Comparison of ENCODE assay signal across 1 mouse cellular context in genomic region chr11:98345253-98345652, GRCm38 (mm10).
A peak's percentile ranks its signal among the peaks of the same experiment; 100 is the strongest.
TF ChIP-seq lines count a peak whose summit lies in the region.

No protein-coding gene starts in this region.

TF ChIP-seq in CH12.LX, 34 proteins besides CTCF, POLR2A, EP300 and RAD21:
- TF ChIP-seq PAX5 (IDR thresholded peaks at IDR 0.05; ENCODE audit: low read length) (no peak), E2F4 (IDR thresholded peaks at IDR 0.05; ENCODE audit: insufficient replicate concordance, low read depth, low read length) (no peak), MAFK (IDR thresholded peaks at IDR 0.05; ENCODE audit: insufficient replicate concordance, low read length) (no peak), IRF4 (IDR thresholded peaks at IDR 0.05; ENCODE audit: low read depth, low read length) (0 out of 2 replicates have a peak, but pooled peaks have one; percentile 22), KAT2A (IDR thresholded peaks at IDR 0.05; ENCODE audit: insufficient replicate concordance, low read length) (no peak), UBTF (IDR thresholded peaks at IDR 0.05; ENCODE audit: low read depth, low read length) (no peak), SMC3 (IDR thresholded peaks at IDR 0.05; ENCODE audit: low read depth, low read length) (peak; percentile 70), CHD2 (IDR thresholded peaks at IDR 0.05; ENCODE audit: low read length) (no peak; the same call in 1 of the 2 replicates), MYC (IDR thresholded peaks at IDR 0.05; ENCODE audit: low read depth, low read length) (0 out of 2 replicates have a peak, but pooled peaks have one; percentile 21), ZNF384 (IDR thresholded peaks at IDR 0.05; ENCODE audit: low read depth, low read length) (0 out of 2 replicates have a peak, but pooled peaks have one; percentile 1), MAZ (IDR thresholded peaks at IDR 0.05; ENCODE audit: low read depth, low read length) (0 out of 2 replicates have a peak, but pooled peaks have one; percentile 14), ZKSCAN1 (IDR thresholded peaks at IDR 0.05; ENCODE audit: borderline replicate concordance, low read depth, low read length) (no peak), ETS1 (conservative IDR thresholded peaks at IDR 0.05; ENCODE audit: low read depth, low read length) (no peak), USF1 (IDR thresholded peaks at IDR 0.05; ENCODE audit: low read depth, low read length) (no peak), BHLHE40 (IDR thresholded peaks at IDR 0.05; ENCODE audit: low read depth, low read length) (peak; percentile 30), CHD1 (IDR thresholded peaks at IDR 0.05; ENCODE audit: low read depth, low read length) (no peak)
